Mouse (Mus musculus) layer of hippocampus, postnatal 25 days (tissue): ENCODE results near the gene Gm20883. TPM values are rescaled to one million over a fixed set of nuclear protein-coding genes. Genes with fewer than 3 reads are reported as not detected.
"Not testable (repeated sequence)": the region's sequence is repeated elsewhere in the genome, so short reads cannot be mapped to it uniquely, and the experiment has no call there.

ENCODE experiments used
- DNase-seq, 2 experiments: peaks; one replicate each; pipeline ENCODE4 v3.0.0; 2022; ENCODE audit warnings: mixed read lengths in 2 of 2, low spot score in 1 of 2; ENCODE audit errors: extremely low spot score in 1 of 2
- total RNA-seq, 2 experiments: library from RNA; stranded (reverse); gene quantifications; 2 replicates each; pipeline ENCODE4 v1.2.3; 2021

The Gm20883 gene
- total RNA-seq, result not detected

DNA sequence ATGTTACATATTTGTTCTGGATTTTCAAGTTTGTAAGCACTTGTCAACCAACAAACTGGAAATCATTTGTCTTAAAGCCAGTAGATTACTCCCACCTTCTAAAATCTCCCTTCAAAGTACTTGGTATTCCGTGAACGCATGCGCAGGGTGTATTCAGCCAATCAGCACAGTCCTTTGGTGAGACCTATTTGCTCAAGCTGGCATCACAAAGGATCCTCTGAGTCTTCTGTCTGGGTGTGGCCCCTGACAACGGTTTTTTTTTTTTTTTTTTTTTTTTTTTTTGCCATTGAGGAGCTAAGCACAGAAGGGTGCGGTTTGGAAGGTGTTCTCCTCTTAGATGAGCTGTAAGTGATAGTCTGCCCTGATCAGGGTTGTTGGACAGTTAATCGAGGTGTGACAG lies at the start of gene Gm20883:
Gene Gm20883, plus strand, starts transcription at position 301 of the 400 bp plus-strand sequence.
- DNase-seq, result not testable (repeated sequence)
